Mouse (Mus musculus) C2C12 (cell line): ENCODE results near the gene Moxd1. TPM values are rescaled to one million over a fixed set of nuclear protein-coding genes. Genes with fewer than 3 reads are reported as not detected.

Source experiments
- H3K27me3 ChIP-seq: one replicate; pipeline ENCODE4 v1.6.1; 2011; ENCODE audit not compliant: control insufficient read depth, insufficient read depth, insufficient read length
- H3K36me3 ChIP-seq: one replicate; pipeline ENCODE4 v1.6.1; 2011; ENCODE audit not compliant: control insufficient read depth, insufficient read depth
- H3K4me3 ChIP-seq: one replicate; pipeline ENCODE4 v1.5.1; 2011; ENCODE audit warnings: mild to moderate bottlenecking, control low read depth; ENCODE audit not compliant: poor library complexity, insufficient read depth, severe bottlenecking
- H3K79me2 ChIP-seq: one replicate; pipeline ENCODE4 v1.6.1; 2011; ENCODE audit not compliant: control insufficient read depth, insufficient read depth
- H3K79me3 ChIP-seq: one replicate; pipeline ENCODE4 v1.6.1; 2011; ENCODE audit warnings: low read depth, control low read depth
- H3ac ChIP-seq: one replicate; pipeline ENCODE3; 2011; ENCODE audit warnings: low read depth; ENCODE audit not compliant: control insufficient read depth, insufficient read length
- CEBPB ChIP-seq: IDR thresholded peaks from one replicate; pipeline ENCODE4 v1.6.1; 2011; ENCODE audit warnings: low read depth, mild to moderate bottlenecking, control low read depth, moderate library complexity
- CTCF ChIP-seq: IDR thresholded peaks from one replicate; pipeline ENCODE4 v1.5.1; 2011; ENCODE audit not compliant: control insufficient read depth, insufficient read depth, insufficient read length
- FOSL1 ChIP-seq: IDR thresholded peaks from one replicate; pipeline ENCODE4 v1.8.0; 2011; ENCODE audit warnings: mild to moderate bottlenecking, low read length; ENCODE audit not compliant: poor library complexity, insufficient read depth, severe bottlenecking
- MAX ChIP-seq: IDR thresholded peaks from one replicate; pipeline ENCODE4 v1.6.1; 2011; ENCODE audit warnings: mild to moderate bottlenecking, control low read depth
- MYOD1 ChIP-seq: IDR thresholded peaks from one replicate; pipeline ENCODE4 v1.6.1; 2011; ENCODE audit warnings: low read depth; ENCODE audit not compliant: control insufficient read depth, insufficient read length
- MYOG ChIP-seq: IDR thresholded peaks from one replicate; pipeline ENCODE4 v1.6.1; 2011; ENCODE audit not compliant: control insufficient read depth, insufficient read length; ENCODE audit errors: extremely low read depth
- USF1 ChIP-seq: IDR thresholded peaks from one replicate; pipeline ENCODE4 v1.6.1; 2011; ENCODE audit warnings: low read depth, mild to moderate bottlenecking, control low read depth, moderate library complexity
- polyA plus RNA-seq: library from polyadenylated mRNA; unstranded; fragments of >200 nt; fragmentation: generic; extraction: Trizol; gene quantifications from one replicate; pipeline ENCODE4 v1.2.1, GENCODE M21; 2012; ENCODE audit warnings: missing spikeins

The Moxd1 gene
- polyA plus RNA-seq, 1 experiment, result not detected

- TF ChIP-seq MAX (no peak), MYOG (no peak), CEBPB (no peak), USF1 (no peak), FOSL1 (no peak), CTCF (no peak), MYOD1 (no peak)
- no peaks in the 10 kb centered on the region for H3K79me2 ChIP-seq
- H3K4me3 ChIP-seq, result no peak overlapping the region
- no peak overlapping the region for H3ac ChIP-seq
- H3K27me3 ChIP-seq, result peaks cover 18% of the 10 kb centered on the region
- no peaks in the 10 kb centered on the region for H3K36me3 ChIP-seq
- H3K79me3 ChIP-seq, result no peaks in the 10 kb centered on the region
Measured at GRCm38 (mm10) chr10:24228318-24229183, 5.2 kb downstream of the Moxd1 start.

GRCm38 (mm10) chr10:24232281-24232680 is 9.0 kb downstream of the Moxd1 start:
- Histone ChIP-seq H3ac (no peak overlapping the region), H3K79me3 (no peaks in the 10 kb centered on the region), H3K36me3 (no peaks in the 10 kb centered on the region), H3K4me3 (no peak overlapping the region), H3K79me2 (no peaks in the 10 kb centered on the region), H3K27me3 (peaks cover 16% of the 10 kb centered on the region)
- TF ChIP-seq MYOD1 (no peak), MYOG (no peak), CEBPB (no peak), MAX (no peak), FOSL1 (no peak), CTCF (no peak), USF1 (no peak)

GRCm38 (mm10) chr10:24235426-24236283 is 12.3 kb downstream of the Moxd1 start:
- Histone ChIP-seq H3K27me3 (peaks cover 14% of the 10 kb centered on the region), H3K36me3 (no peaks in the 10 kb centered on the region), H3ac (no peak overlapping the region), H3K79me3 (no peaks in the 10 kb centered on the region), H3K4me3 (no peak overlapping the region), H3K79me2 (no peaks in the 10 kb centered on the region)
- TF ChIP-seq USF1 (no peak), CTCF (no peak), MYOG (no peak), CEBPB (no peak), MAX (no peak)

- Histone ChIP-seq H3K36me3 (no peaks in the 10 kb centered on the region), H3K27me3 (peaks cover 8% of the 10 kb centered on the region), H3ac (no peak overlapping the region), H3K79me3 (no peaks in the 10 kb centered on the region), H3K4me3 (no peak overlapping the region), H3K79me2 (no peaks in the 10 kb centered on the region)
- TF ChIP-seq FOSL1, result no peak
- no peak for TF ChIP-seq MYOD1
- TF ChIP-seq MAX, result no peak
- TF ChIP-seq MYOG, result no peak
- TF ChIP-seq CTCF, result no peak
- no peak for TF ChIP-seq USF1
- TF ChIP-seq CEBPB, result no peak
Measured at GRCm38 (mm10) chr10:24246815-24247214, 23.5 kb downstream of the Moxd1 start.

- Histone ChIP-seq H3ac (no peak overlapping the region), H3K79me2 (no peaks in the 10 kb centered on the region), H3K79me3 (no peaks in the 10 kb centered on the region), H3K36me3 (no peaks in the 10 kb centered on the region), H3K4me3 (no peak overlapping the region), H3K27me3 (peaks cover 4% of the 10 kb centered on the region)
- TF ChIP-seq USF1 (no peak), CTCF (no peak)
Measured at GRCm38 (mm10) chr10:24248116-24248515, 24.8 kb downstream of the Moxd1 start.

GRCm38 (mm10) chr10:24251631-24252030 is 28.3 kb downstream of the Moxd1 start:
- Histone ChIP-seq H3K79me3 (no peaks in the 10 kb centered on the region), H3K4me3 (no peak overlapping the region), H3K27me3 (no peaks in the 10 kb centered on the region), H3ac (no peak overlapping the region), H3K36me3 (no peaks in the 10 kb centered on the region), H3K79me2 (no peaks in the 10 kb centered on the region)
- TF ChIP-seq CTCF (no peak), MYOG (no peak), MYOD1 (no peak), FOSL1 (no peak), USF1 (no peak), CEBPB (no peak), MAX (no peak)
